Mouse (Mus musculus): ENCODE measurements around the gene Cd276.
A peak's percentile ranks its signal among the peaks of the same experiment; 100 is the strongest.

Gene Cd276

GRCm38 (mm10) chr9:58510452-58510851 is 44.8 kb downstream of the Cd276 start:
- DNase-seq (ENCODE audit: low spot score) = no peak

GRCm38 (mm10) chr9:58507216-58508005 is 47.8 kb downstream of the Cd276 start:
- DNase-seq (ENCODE audit: low spot score) = no peak

- no peak for DNase-seq (ENCODE audit: low spot score)
These were observed 54.3 kb downstream of the Cd276 start for GRCm38 (mm10) chr9:58500946-58501345.

- no peak for DNase-seq (ENCODE audit: low spot score)
These were observed 57.3 kb downstream of the Cd276 start for GRCm38 (mm10) chr9:58497942-58498341.

- DNase-seq (ENCODE audit: low spot score) = peak; percentile 54
These were observed 58.6 kb downstream of the Cd276 start for GRCm38 (mm10) chr9:58496470-58497182.

- DNase-seq (ENCODE audit: low spot score) = no peak
These were observed 60.2 kb downstream of the Cd276 start for GRCm38 (mm10) chr9:58495035-58495434.

- no peak for DNase-seq (ENCODE audit: low spot score)
These were observed 64.8 kb downstream of the Cd276 start for GRCm38 (mm10) chr9:58490391-58490790.

- no peak for DNase-seq (ENCODE audit: low spot score)
These were observed 65.4 kb downstream of the Cd276 start for GRCm38 (mm10) chr9:58489865-58490165.

- DNase-seq (ENCODE audit: low spot score) = no peak
These were observed 65.9 kb downstream of the Cd276 start for GRCm38 (mm10) chr9:58489133-58489864.

- peak; percentile 70 for DNase-seq (ENCODE audit: low spot score)
These were observed 67.1 kb downstream of the Cd276 start, which contains the start of gene Insyn1 for GRCm38 (mm10) chr9:58487851-58488801. TSS of gene Insyn1 (plus strand) at chr9:58488603.

- no peak for DNase-seq (ENCODE audit: low spot score)
These were observed 68.2 kb downstream of the Cd276 start for GRCm38 (mm10) chr9:58487076-58487475.
